Mouse (Mus musculus): ENCODE measurements around the gene 9430097D07Rik. TPM values are rescaled to one million over a fixed set of nuclear protein-coding genes. Genes with fewer than 3 reads are reported as not detected.
A peak's percentile ranks its signal among the peaks of the same experiment; 100 is the strongest.

Gene 9430097D07Rik
- 0.15 and 0.35 TPM in 2 replicates for polyA plus RNA-seq (2014; fragmentation: Nextera tagmentation; extraction: Ambion mirVana)

DNA sequence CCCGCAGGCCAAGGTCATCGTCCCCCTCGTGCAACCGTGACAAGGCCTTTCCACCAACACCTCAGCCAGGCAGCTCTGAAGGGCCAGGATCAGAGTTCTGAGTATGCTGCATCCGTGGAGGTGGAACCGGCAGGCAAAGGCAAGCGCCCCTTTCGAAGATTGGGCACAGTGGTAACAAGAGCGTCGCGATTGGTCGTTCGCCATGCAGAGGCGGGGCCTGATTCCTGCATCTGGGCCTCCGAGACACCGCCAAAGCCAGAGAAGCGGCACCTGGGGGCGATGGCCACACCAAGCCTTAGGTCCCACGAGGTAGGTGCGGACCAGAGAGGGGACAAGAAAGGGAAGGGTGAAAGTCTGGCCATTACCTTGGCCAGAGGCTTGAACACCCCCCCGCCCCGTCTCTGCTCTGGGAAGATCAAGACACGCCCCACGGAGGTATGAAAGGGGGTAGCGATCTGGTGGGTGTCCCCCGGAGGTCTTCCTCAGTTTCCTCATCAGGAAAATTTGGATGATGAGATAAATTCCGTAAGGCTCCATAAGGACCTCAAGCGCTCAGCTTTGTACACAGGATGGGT is at the start of gene 9430097D07Rik:
9430097D07Rik (minus strand) TSS at position 99 of the 575 bp plus-strand sequence.
- Histone ChIP-seq H3K9me3 (ENCODE audit: control insufficient read depth, low read length) (no peaks in the 10 kb centered on the region), H3K27me3 (replicated peaks; ENCODE audit: control insufficient read depth, insufficient read depth, low read length) (peaks cover 21% of the 10 kb centered on the region), H3K9ac (ENCODE audit: low read length) (peak within 1 kb of the TSS; percentile 14), H3K4me1 (replicated peaks; ENCODE audit: control insufficient read depth, insufficient read depth, low read length) (peaks cover 7% of the 10 kb centered on the region; the same call in 1 of the 2 replicates), H3K27ac (ENCODE audit: low read depth) (no peak within 1 kb of the TSS), H3K4me3 (ENCODE audit: low read depth, low read length) (peak within 1 kb of the TSS; percentile 33), H3K4me2 (ENCODE audit: low read length) (peak within 1 kb of the TSS; percentile 77), H3K36me3 (ENCODE audit: control insufficient read depth, insufficient read depth, low read length) (peaks cover 7% of the 10 kb centered on the region; the same call in 1 of the 2 replicates)
- DNase-seq (ENCODE audit: low spot score) (peak; percentile 69), ATAC-seq (replicated peaks; ENCODE audit: low FRiP score, low TSS enrichment, low read depth) (peak; percentile 33; the same call in 1 of the 2 replicates)
- 8% methylated on average over 28 of the region's 28 CpGs for WGBS

DNA sequence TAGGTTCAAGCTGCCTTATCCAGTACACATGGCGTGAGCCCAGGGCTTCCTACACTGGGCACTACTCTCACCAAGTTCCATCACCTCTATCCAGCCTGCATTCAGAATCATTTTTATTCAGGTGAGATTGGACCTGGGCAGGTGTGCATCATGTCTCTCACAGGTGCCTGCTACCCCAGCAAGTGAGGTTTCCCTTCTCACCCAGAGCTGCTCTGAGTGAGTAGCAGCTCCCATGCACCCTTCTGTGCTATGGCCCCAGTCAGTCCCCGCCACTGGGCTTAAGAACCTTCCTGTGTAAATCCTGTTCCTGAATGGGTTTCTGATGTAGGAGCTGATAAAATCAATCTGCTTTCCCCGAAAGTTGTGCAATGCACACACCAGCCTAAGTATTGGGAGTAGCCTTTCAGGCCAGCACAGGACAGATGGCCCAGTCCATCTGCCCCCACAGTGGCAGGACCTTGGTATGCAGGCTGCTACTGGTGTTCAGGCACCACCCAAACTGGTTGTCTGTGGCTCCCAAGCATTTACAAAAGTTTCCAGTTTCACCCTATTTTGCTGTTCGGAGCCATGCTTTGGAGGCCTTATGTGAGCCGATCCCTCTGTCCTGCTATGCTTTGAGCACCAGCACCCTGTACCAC is 48.7 kb upstream of the 9430097D07Rik start:
- no peaks in the 10 kb centered on the region for H3K36me3 ChIP-seq (ENCODE audit: control insufficient read depth, insufficient read depth, low read length)
- H3K4me1 ChIP-seq (replicated peaks; ENCODE audit: control insufficient read depth, insufficient read depth, low read length): peaks cover 62% of the 10 kb centered on the region
- WGBS: 75% methylated on average over 5 of the region's 5 CpGs
- H3K9me3 ChIP-seq (ENCODE audit: control insufficient read depth, low read length): no peaks in the 10 kb centered on the region
- ATAC-seq (replicated peaks; ENCODE audit: low FRiP score, low TSS enrichment, low read depth) (no peak), DNase-seq (ENCODE audit: low spot score) (no peak)
- peak overlapping the region; percentile 62; the same call in 1 of the 2 replicates for H3K27ac ChIP-seq (ENCODE audit: low read depth)
- no peaks in the 10 kb centered on the region for H3K27me3 ChIP-seq (replicated peaks; ENCODE audit: control insufficient read depth, insufficient read depth, low read length)
- H3K4me3 ChIP-seq (ENCODE audit: low read depth, low read length): no peak overlapping the region
- H3K4me2 ChIP-seq (ENCODE audit: low read length): no peak overlapping the region
- no peak overlapping the region for H3K9ac ChIP-seq (ENCODE audit: low read length)

- WGBS: 26% methylated on average over 7 of the region's 7 CpGs
- peak; percentile 77 for DNase-seq (ENCODE audit: low spot score)
- Histone ChIP-seq H3K4me3 (ENCODE audit: low read depth, low read length) (no peak within 1 kb of the TSS), H3K9ac (ENCODE audit: low read length) (0 out of 2 replicates have a peak within 1 kb of the TSS, but pooled peaks have one; percentile 23), H3K36me3 (ENCODE audit: control insufficient read depth, insufficient read depth, low read length) (peaks cover 19% of the 10 kb centered on the region), H3K27ac (ENCODE audit: low read depth) (peak within 1 kb of the TSS; percentile 94), H3K27me3 (replicated peaks; ENCODE audit: control insufficient read depth, insufficient read depth, low read length) (no peaks in the 10 kb centered on the region), H3K4me1 (replicated peaks; ENCODE audit: control insufficient read depth, insufficient read depth, low read length) (peaks cover 51% of the 10 kb centered on the region), H3K9me3 (ENCODE audit: control insufficient read depth, low read length) (0 out of 2 replicates have a peak, but pooled peaks cover 3% of the 10 kb centered on the region), H3K4me2 (ENCODE audit: low read length) (peak within 1 kb of the TSS; percentile 33)
- peak; percentile 3; the same call in 1 of the 2 replicates for ATAC-seq (replicated peaks; ENCODE audit: low FRiP score, low TSS enrichment, low read depth)
Measured at GRCm38 (mm10) chr2:32621517-32621859, 46.0 kb upstream of the 9430097D07Rik start, which contains the start of gene Ak1. Gene Ak1 (plus strand): TSS chr2:32621758.

GRCm38 (mm10) chr2:32620682-32621516 is 45.4 kb upstream of the 9430097D07Rik start:
- Histone ChIP-seq H3K27me3 (replicated peaks; ENCODE audit: control insufficient read depth, insufficient read depth, low read length) (no peaks in the 10 kb centered on the region), H3K9ac (ENCODE audit: low read length) (0 out of 2 replicates have a peak overlapping the region, but pooled peaks have one; percentile 23), H3K4me3 (ENCODE audit: low read depth, low read length) (no peak overlapping the region), H3K4me1 (replicated peaks; ENCODE audit: control insufficient read depth, insufficient read depth, low read length) (peaks cover 45% of the 10 kb centered on the region), H3K36me3 (ENCODE audit: control insufficient read depth, insufficient read depth, low read length) (peaks cover 23% of the 10 kb centered on the region), H3K27ac (ENCODE audit: low read depth) (peak overlapping the region; percentile 94), H3K4me2 (ENCODE audit: low read length) (peak overlapping the region; percentile 33), H3K9me3 (ENCODE audit: control insufficient read depth, low read length) (0 out of 2 replicates have a peak, but pooled peaks cover 3% of the 10 kb centered on the region)
- ATAC-seq (replicated peaks; ENCODE audit: low FRiP score, low TSS enrichment, low read depth): peak; percentile 80
- DNase-seq (ENCODE audit: low spot score): peak; percentile 75
- whole genome bisulfite sequencing: 9% methylated on average over 4 of the region's 4 CpGs

GRCm38 (mm10) chr2:32618051-32618450 is 42.6 kb upstream of the 9430097D07Rik start:
- no peaks in the 10 kb centered on the region for H3K27me3 ChIP-seq (replicated peaks; ENCODE audit: control insufficient read depth, insufficient read depth, low read length)
- no peak for ATAC-seq (replicated peaks; ENCODE audit: low FRiP score, low TSS enrichment, low read depth)
- H3K4me1 ChIP-seq (replicated peaks; ENCODE audit: control insufficient read depth, insufficient read depth, low read length): peaks cover 31% of the 10 kb centered on the region
- H3K4me2 ChIP-seq (ENCODE audit: low read length): no peak overlapping the region
- peaks cover 44% of the 10 kb centered on the region for H3K36me3 ChIP-seq (ENCODE audit: control insufficient read depth, insufficient read depth, low read length)
- H3K9me3 ChIP-seq (ENCODE audit: control insufficient read depth, low read length): 0 out of 2 replicates have a peak, but pooled peaks cover 3% of the 10 kb centered on the region
- H3K27ac ChIP-seq (ENCODE audit: low read depth): no peak overlapping the region
- H3K9ac ChIP-seq (ENCODE audit: low read length): no peak overlapping the region
- 81% methylated on average over 9 of the region's 9 CpGs for WGBS
- DNase-seq (ENCODE audit: low spot score): no peak
- no peak overlapping the region for H3K4me3 ChIP-seq (ENCODE audit: low read depth, low read length)

GRCm38 (mm10) chr2:32617601-32618000 is 42.1 kb upstream of the 9430097D07Rik start:
- WGBS: 95% methylated on average over 4 of the region's 4 CpGs

DNA sequence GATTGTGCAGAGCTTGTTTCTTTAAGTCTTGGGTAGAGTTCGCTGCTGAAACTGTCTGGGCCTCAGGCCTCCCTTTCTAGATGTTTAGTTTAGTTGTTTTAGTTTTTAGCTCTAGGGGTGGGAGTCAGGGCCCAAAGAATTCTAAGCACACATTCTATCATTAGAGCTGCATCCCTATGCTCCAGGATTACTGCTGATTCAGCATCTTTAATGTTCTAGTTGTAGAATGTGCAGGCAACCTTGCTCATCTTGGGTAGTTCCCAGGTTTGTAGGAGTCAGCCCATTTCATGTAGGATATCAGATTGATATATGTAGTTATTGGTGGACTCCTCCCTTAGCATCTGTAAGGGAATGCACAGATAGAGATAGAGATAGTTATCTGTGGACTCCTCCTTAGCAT is 41.6 kb upstream of the 9430097D07Rik start:
- no peak overlapping the region for H3K27ac ChIP-seq (ENCODE audit: low read depth)
- 88% methylated on average over 1 of the region's 1 CpGs for WGBS
- H3K9me3 ChIP-seq (ENCODE audit: control insufficient read depth, low read length): 0 out of 2 replicates have a peak, but pooled peaks cover 3% of the 10 kb centered on the region
- DNase-seq (ENCODE audit: low spot score): no peak
- H3K4me2 ChIP-seq (ENCODE audit: low read length): no peak overlapping the region
- H3K4me1 ChIP-seq (replicated peaks; ENCODE audit: control insufficient read depth, insufficient read depth, low read length): peaks cover 29% of the 10 kb centered on the region
- H3K27me3 ChIP-seq (replicated peaks; ENCODE audit: control insufficient read depth, insufficient read depth, low read length): no peaks in the 10 kb centered on the region
- H3K4me3 ChIP-seq (ENCODE audit: low read depth, low read length): no peak overlapping the region
- H3K9ac ChIP-seq (ENCODE audit: low read length): no peak overlapping the region
- peaks cover 44% of the 10 kb centered on the region for H3K36me3 ChIP-seq (ENCODE audit: control insufficient read depth, insufficient read depth, low read length)
- no peak for ATAC-seq (replicated peaks; ENCODE audit: low FRiP score, low TSS enrichment, low read depth)

More at GRCm38 (mm10) chr2:32617601-32618000, 42.1 kb upstream of the 9430097D07Rik start:
- Histone ChIP-seq H3K27me3 (replicated peaks; ENCODE audit: control insufficient read depth, insufficient read depth, low read length) (no peaks in the 10 kb centered on the region), H3K4me3 (ENCODE audit: low read depth, low read length) (no peak overlapping the region), H3K9ac (ENCODE audit: low read length) (no peak overlapping the region), H3K9me3 (ENCODE audit: control insufficient read depth, low read length) (0 out of 2 replicates have a peak, but pooled peaks cover 3% of the 10 kb centered on the region), H3K27ac (ENCODE audit: low read depth) (no peak overlapping the region), H3K4me1 (replicated peaks; ENCODE audit: control insufficient read depth, insufficient read depth, low read length) (peaks cover 31% of the 10 kb centered on the region), H3K36me3 (ENCODE audit: control insufficient read depth, insufficient read depth, low read length) (peaks cover 44% of the 10 kb centered on the region), H3K4me2 (ENCODE audit: low read length) (no peak overlapping the region)
- ATAC-seq (replicated peaks; ENCODE audit: low FRiP score, low TSS enrichment, low read depth): no peak
- no peak for DNase-seq (ENCODE audit: low spot score)

DNA sequence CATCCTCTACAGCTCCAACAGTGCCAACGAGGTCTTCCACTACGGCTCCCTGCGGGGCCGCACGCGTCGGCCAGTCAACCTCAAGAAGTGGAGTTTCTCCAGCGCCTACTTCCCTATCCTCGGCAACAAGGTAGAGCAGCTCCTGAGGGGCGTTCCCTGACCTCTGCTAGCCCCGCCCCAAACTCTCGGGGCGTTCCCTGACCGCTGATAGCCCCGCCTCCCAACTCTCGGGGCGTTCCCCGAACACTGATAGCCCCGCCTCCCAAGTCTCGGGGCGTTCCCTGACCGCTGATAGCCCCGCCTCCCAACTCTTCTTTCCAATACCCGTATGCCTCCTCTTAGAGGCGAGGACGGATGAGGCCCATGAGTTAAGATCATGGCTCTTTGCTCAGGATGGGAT is 36.8 kb upstream of the 9430097D07Rik start:
- 75% methylated on average over 26 of the region's 26 CpGs for WGBS
- Histone ChIP-seq H3K4me3 (ENCODE audit: low read depth, low read length) (no peak overlapping the region), H3K9me3 (ENCODE audit: control insufficient read depth, low read length) (no peaks in the 10 kb centered on the region), H3K27ac (ENCODE audit: low read depth) (no peak overlapping the region), H3K36me3 (ENCODE audit: control insufficient read depth, insufficient read depth, low read length) (peaks cover 31% of the 10 kb centered on the region), H3K4me2 (ENCODE audit: low read length) (no peak overlapping the region), H3K9ac (ENCODE audit: low read length) (no peak overlapping the region), H3K27me3 (replicated peaks; ENCODE audit: control insufficient read depth, insufficient read depth, low read length) (no peaks in the 10 kb centered on the region), H3K4me1 (replicated peaks; ENCODE audit: control insufficient read depth, insufficient read depth, low read length) (peaks cover 19% of the 10 kb centered on the region)
- no peak for DNase-seq (ENCODE audit: low spot score)
- no peak for ATAC-seq (replicated peaks; ENCODE audit: low FRiP score, low TSS enrichment, low read depth)

Data from intestine, embryonic 14.5 days (tissue).